Mouse (Mus musculus) midbrain, embryonic 13.5 days (tissue): Measurements from ENCODE around the gene 1110059E24Rik. TPM values are rescaled to one million over a fixed set of nuclear protein-coding genes. Genes with fewer than 3 reads are reported as not detected.
A peak's percentile ranks its signal among the peaks of the same experiment; 100 is the strongest.

ENCODE experiments used
- ATAC-seq: fragments of 200-750 bp; cut with Nextera tagmentation; 2 replicates; pipeline ENCODE4 v1.8.0; 2017; ENCODE audit warnings: mild to moderate bottlenecking, moderate TSS enrichment, moderate library complexity
- H3K27ac ChIP-seq: fragments of 300-500 bp; sonication (generic); 2 replicates; pipeline ENCODE4 v1.5.1; 2015; ENCODE audit warnings: inconsistent platforms, mild to moderate bottlenecking, moderate library complexity
- H3K27me3 ChIP-seq: fragments of 300-500 bp; sonication (generic); 2 replicates; pipeline ENCODE4 v1.6.1; 2015; ENCODE audit warnings: mild to moderate bottlenecking, inconsistent platforms
- H3K36me3 ChIP-seq: fragments of 300-500 bp; sonication (generic); 2 replicates; pipeline ENCODE4 v1.6.1; 2015; ENCODE audit warnings: mild to moderate bottlenecking, inconsistent platforms
- H3K4me1 ChIP-seq: fragments of 300-500 bp; sonication (generic); replicated peaks from 2 replicates; pipeline ENCODE4 v1.6.1; 2015; ENCODE audit warnings: inconsistent platforms
- H3K4me2 ChIP-seq: fragments of 300-500 bp; sonication (generic); replicated peaks from 2 replicates; pipeline ENCODE4 v1.6.1; 2015; ENCODE audit warnings: moderate library complexity, mild to moderate bottlenecking, inconsistent platforms
- H3K4me3 ChIP-seq: fragments of 300-500 bp; sonication (generic); replicated peaks from 2 replicates; pipeline ENCODE4 v1.5.1; 2015; ENCODE audit warnings: mild to moderate bottlenecking, inconsistent platforms
- H3K9ac ChIP-seq: fragments of 300-500 bp; sonication (generic); replicated peaks from 2 replicates; pipeline ENCODE4 v1.6.1; 2015; ENCODE audit warnings: mild to moderate bottlenecking, inconsistent platforms
- H3K9me3 ChIP-seq: fragments of 300-500 bp; sonication (generic); 2 replicates; pipeline ENCODE4 v1.6.1; 2016; ENCODE audit warnings: mild to moderate bottlenecking, inconsistent platforms
- WGBS: fragments of 180-500 bp; shearing (Covaris S2); methylation state at CpG from one replicate; pipeline ENCODE4 v1.1.7; 2015; 5-methylcytosine and 5-hydroxymethylcytosine counted together
- polyA plus RNA-seq: library from polyadenylated mRNA; unstranded; fragments of >200 nt; fragmentation: Nextera tagmentation; extraction: Ambion mirVana; gene quantifications from 2 replicates; pipeline ENCODE4 v1.2.1, GENCODE M21; 2015

1110059E24Rik gene
- 68.6 and 69.9 TPM in 2 replicates for polyA plus RNA-seq

DNA sequence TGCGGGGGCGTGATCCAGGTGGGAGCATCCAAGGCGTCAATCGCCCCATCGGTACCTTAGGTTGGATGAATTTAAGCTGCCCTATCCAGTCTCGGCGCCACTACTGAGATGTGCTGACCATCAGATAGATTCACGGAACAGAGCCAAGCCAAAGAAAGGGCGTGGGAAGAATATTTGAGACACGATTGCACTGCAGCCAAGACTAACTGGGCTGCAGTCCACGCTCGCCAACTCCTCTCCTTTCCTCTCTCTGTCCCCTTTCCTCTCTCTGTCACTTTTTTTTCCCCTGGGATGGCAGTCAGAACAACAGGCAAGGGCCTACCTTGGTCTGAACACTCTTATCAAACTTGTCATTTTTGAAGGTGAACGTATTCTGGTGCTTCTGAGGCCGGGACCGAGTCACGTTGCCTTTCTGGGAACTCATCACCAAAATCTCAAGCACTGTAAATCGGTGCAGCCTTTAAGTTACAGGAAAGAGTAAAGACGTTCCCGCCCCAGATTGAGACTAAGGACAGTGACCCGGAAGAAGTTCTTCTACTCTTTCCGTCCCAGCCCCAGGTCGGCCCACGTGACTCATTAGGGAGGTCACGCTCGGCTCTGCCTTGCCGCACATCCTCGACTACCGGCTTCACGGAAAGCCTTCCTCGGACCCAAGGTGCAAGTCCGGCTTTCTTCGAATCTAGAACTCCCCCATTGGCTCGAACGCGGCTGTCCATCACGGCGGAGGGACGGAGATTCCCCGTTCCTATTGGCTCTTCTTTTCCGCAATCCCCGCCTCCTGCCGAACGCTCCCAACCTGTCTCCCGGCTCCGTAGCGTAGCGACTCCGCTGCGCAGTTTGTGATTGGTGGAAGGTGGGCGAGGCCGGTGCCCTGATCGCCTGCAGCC lies at the start of gene 1110059E24Rik:
TSS of gene 1110059E24Rik (minus strand) at position 692 of the 887 bp plus-strand sequence.
- 4% methylated on average over 52 of the region's 52 CpGs for WGBS
- ATAC-seq: peak; percentile 100
- Histone ChIP-seq H3K27me3 (no peaks in the 10 kb centered on the region), H3K4me3 (peak within 1 kb of the TSS; percentile 84), H3K9me3 (no peaks in the 10 kb centered on the region), H3K27ac (peak within 1 kb of the TSS; percentile 99), H3K9ac (peak within 1 kb of the TSS; percentile 98), H3K36me3 (0 out of 2 replicates have a peak, but pooled peaks cover 3% of the 10 kb centered on the region), H3K4me1 (peaks cover 39% of the 10 kb centered on the region), H3K4me2 (peak within 1 kb of the TSS; percentile 87)

DNA sequence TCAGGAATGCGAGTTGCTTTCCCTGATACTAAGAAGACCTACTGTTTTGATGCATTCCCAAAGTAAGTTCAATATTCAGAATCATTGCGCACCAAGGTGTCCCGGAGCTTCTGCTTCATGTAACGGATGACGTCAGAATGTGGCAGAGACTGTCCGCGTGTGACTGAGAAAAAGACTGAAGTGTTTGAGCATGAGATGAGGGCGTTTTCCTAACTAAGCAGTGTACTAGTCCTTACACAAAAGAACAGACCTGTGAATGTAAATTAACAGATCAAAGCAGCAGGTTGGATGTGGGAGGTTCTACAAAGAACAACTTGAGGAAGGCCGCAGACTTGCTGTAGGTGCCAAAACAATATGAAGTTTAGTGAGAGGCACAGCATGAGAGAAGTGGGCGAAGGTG lies 28.2 kb upstream of the 1110059E24Rik start:
- no peak overlapping the region for H3K4me2 ChIP-seq
- H3K9me3 ChIP-seq: no peaks in the 10 kb centered on the region
- peaks cover 35% of the 10 kb centered on the region for H3K36me3 ChIP-seq
- no peak overlapping the region for H3K27ac ChIP-seq
- no peak overlapping the region for H3K4me3 ChIP-seq
- WGBS: 95% methylated on average over 10 of the region's 10 CpGs
- no peaks in the 10 kb centered on the region for H3K4me1 ChIP-seq
- H3K27me3 ChIP-seq: no peaks in the 10 kb centered on the region
- ATAC-seq: no peak
- H3K9ac ChIP-seq: no peak overlapping the region

DNA sequence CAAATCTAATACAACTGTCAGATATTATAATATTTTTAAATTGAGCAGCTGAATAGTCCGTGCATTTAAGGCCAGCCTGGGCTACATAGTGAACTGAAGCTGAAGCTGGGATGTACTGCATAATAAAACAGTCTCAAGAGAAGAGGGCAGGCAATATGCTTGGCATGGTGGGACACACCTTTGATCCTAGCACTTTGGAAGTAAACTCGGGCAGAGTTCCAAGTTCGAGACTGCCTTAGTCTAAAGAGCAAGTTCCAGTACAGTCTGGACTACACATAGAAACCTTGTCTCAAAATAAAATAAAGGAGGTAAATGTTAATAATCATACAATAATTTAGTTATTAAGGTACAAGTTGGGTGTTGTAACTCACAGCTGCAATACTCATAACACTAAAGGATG lies 27.3 kb upstream of the 1110059E24Rik start:
- no peak overlapping the region for H3K4me2 ChIP-seq
- H3K9me3 ChIP-seq: peaks cover 2% of the 10 kb centered on the region; the same call in 1 of the 2 replicates
- no peak overlapping the region for H3K27ac ChIP-seq
- peaks cover 40% of the 10 kb centered on the region for H3K36me3 ChIP-seq
- no peaks in the 10 kb centered on the region for H3K27me3 ChIP-seq
- no peak for ATAC-seq
- no peak overlapping the region for H3K9ac ChIP-seq
- no peaks in the 10 kb centered on the region for H3K4me1 ChIP-seq
- WGBS: 96% methylated on average over 3 of the region's 3 CpGs
- H3K4me3 ChIP-seq: no peak overlapping the region

DNA sequence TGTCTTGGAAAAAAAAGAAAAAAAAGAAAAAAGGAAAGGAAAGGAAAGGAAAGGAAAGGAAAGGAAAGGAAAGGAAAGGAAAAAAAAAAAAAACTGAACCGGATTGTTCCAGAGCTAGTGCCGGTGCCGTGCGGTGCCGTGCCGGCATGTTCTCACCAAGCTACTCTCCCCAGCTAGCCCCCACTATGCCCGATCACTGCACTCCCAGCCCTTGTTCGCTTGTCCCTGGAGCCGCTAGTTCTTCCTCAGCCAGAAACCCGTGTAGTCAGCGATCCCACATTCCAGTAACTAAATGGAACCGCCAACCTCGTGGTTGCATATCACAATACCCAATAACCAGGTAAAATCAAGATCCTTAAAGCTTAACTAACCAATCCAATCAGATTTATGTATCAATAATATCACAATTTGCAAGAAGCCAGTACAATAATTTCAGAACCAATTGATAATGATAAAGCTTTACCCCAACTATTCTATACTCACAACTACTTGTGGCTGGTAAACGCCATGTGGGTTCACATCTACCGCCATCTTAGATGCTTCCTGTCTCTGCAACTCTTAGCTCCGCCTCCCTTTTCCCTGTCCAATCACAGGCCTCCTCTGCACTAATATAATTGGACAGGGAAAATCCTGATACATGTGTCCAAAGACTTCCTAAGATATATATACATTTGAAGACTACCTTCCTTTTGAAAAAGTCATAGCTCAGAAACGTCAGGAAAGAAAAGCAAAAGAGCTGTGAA lies 21.7 kb upstream of the 1110059E24Rik start:
- no peak overlapping the region for H3K4me3 ChIP-seq
- no peak for ATAC-seq
- H3K27me3 ChIP-seq: no peaks in the 10 kb centered on the region
- H3K9ac ChIP-seq: no peak overlapping the region
- no peaks in the 10 kb centered on the region for H3K4me1 ChIP-seq
- 98% methylated on average over 17 of the region's 17 CpGs for WGBS
- H3K36me3 ChIP-seq: peaks cover 20% of the 10 kb centered on the region
- peaks cover 9% of the 10 kb centered on the region for H3K9me3 ChIP-seq
- H3K27ac ChIP-seq: no peak overlapping the region
- H3K4me2 ChIP-seq: no peak overlapping the region

DNA sequence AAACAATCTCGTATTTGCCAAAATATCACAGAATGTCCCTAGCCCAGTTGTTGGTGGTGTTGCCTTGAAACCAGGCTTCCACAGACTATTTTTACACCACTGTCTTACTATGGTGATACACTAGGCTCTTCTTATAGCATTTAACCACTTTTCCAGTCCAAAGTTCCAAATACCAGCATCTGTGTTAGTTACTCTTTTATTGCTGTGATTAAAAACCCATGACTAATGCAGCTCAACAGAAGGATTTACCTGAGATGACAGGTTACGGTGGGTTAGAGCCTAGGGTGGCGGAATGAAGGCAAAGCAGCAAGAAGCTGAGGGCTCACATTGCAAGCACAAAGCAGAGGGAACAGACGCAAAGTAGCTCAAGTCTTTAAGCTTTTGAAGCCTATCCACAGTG lies 16.9 kb upstream of the 1110059E24Rik start:
- no peaks in the 10 kb centered on the region for H3K4me1 ChIP-seq
- WGBS: 85% methylated on average over 4 of the region's 4 CpGs
- peaks cover 6% of the 10 kb centered on the region; the same call in 1 of the 2 replicates for H3K9me3 ChIP-seq
- H3K4me3 ChIP-seq: no peak overlapping the region
- H3K27me3 ChIP-seq: no peaks in the 10 kb centered on the region
- no peak overlapping the region for H3K27ac ChIP-seq
- peaks cover 6% of the 10 kb centered on the region; the same call in 1 of the 2 replicates for H3K36me3 ChIP-seq
- H3K4me2 ChIP-seq: no peak overlapping the region
- no peak for ATAC-seq
- no peak overlapping the region for H3K9ac ChIP-seq

DNA sequence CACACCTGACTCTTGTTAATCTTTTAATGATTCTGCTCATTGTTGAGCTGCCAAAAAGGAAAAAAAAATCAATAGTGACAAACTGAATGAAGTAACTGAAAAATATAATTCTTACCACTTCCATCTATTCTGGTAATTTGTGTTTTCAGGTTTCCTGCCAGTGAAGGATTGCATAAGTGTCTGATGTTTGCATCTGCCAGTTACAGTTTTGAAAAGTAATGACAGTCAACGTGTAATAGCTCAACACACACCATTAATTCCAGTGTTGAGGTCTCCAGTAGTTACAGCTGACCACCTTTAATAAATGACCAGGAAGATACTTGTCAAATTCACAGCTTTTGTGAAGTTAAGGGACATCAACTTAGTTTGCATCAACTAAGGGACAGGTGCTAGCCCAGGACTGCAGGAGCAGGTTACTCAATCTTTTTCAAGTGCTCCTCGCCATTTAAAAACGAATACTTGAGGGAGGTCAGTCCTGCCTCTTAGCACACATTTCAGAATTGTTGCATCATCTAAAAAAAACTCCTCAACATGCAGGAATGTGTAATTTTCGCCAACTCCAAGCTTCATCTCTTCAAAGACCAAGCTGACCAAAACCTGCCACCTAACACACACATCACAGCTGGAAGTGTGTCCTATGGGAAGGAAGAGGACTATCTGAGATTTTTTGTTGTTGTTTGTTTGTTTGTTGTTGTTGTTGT lies 11.1 kb upstream of the 1110059E24Rik start:
- no peak overlapping the region for H3K4me2 ChIP-seq
- 88% methylated on average over 4 of the region's 4 CpGs for WGBS
- no peaks in the 10 kb centered on the region for H3K27me3 ChIP-seq
- no peaks in the 10 kb centered on the region for H3K4me1 ChIP-seq
- no peak for ATAC-seq
- H3K27ac ChIP-seq: no peak overlapping the region
- H3K9me3 ChIP-seq: no peaks in the 10 kb centered on the region
- no peaks in the 10 kb centered on the region for H3K36me3 ChIP-seq
- no peak overlapping the region for H3K4me3 ChIP-seq
- no peak overlapping the region for H3K9ac ChIP-seq

DNA sequence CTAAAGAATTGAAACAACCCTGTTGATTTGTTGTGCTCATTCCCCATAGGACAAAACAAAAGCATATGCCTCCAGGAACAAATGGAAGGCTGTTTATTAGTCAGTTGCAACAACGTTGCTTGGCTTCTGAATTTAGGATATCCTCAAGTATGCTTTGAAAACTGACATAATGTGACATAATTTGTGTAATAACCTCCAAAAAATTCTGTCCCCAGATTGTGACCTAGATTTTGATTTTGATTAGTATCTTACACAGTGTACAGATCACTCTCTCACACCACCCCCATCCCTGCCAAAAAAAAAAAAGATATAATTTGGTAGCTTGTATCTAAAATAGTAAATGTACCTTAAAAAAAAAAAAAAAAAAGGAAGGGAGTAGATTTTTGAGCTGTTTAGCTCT lies 8.0 kb upstream of the 1110059E24Rik start:
- Histone ChIP-seq H3K27ac (no peak overlapping the region), H3K9ac (no peak overlapping the region), H3K27me3 (no peaks in the 10 kb centered on the region), H3K4me2 (no peak overlapping the region), H3K4me3 (no peak overlapping the region), H3K36me3 (0 out of 2 replicates have a peak, but pooled peaks cover 3% of the 10 kb centered on the region), H3K9me3 (no peaks in the 10 kb centered on the region), H3K4me1 (peaks cover 4% of the 10 kb centered on the region)
- 74% methylated on average over 1 of the region's 1 CpGs for WGBS
- ATAC-seq: no peak

DNA sequence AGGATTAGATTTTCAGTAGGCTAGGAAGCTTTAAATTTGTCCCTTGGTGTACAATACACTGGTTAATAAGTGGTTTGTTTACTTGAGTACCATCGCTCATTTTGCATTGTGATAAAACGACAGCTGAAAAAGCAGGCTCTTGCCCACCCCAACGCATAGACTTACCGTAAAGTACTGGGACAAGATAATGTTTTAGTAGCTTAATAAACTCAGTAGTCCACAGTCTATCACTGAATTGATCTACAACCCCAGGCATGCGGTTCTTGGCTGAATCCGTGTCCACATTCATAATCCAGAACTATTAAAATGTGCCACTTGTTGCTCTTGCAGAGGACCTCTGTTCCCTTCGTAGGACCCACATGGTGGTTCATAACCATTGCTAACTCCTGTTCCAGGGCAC lies 2.0 kb upstream of the 1110059E24Rik start:
- 62% methylated on average over 7 of the region's 7 CpGs for WGBS
- H3K9ac ChIP-seq: peak overlapping the region; percentile 98
- peak overlapping the region; percentile 87 for H3K4me2 ChIP-seq
- no peaks in the 10 kb centered on the region for H3K27me3 ChIP-seq
- H3K4me3 ChIP-seq: peak overlapping the region; percentile 84
- ATAC-seq: no peak
- 0 out of 2 replicates have a peak overlapping the region, but pooled peaks have one; percentile 25 for H3K27ac ChIP-seq
- peaks cover 39% of the 10 kb centered on the region for H3K4me1 ChIP-seq
- H3K36me3 ChIP-seq: 0 out of 2 replicates have a peak, but pooled peaks cover 3% of the 10 kb centered on the region
- H3K9me3 ChIP-seq: no peaks in the 10 kb centered on the region

DNA sequence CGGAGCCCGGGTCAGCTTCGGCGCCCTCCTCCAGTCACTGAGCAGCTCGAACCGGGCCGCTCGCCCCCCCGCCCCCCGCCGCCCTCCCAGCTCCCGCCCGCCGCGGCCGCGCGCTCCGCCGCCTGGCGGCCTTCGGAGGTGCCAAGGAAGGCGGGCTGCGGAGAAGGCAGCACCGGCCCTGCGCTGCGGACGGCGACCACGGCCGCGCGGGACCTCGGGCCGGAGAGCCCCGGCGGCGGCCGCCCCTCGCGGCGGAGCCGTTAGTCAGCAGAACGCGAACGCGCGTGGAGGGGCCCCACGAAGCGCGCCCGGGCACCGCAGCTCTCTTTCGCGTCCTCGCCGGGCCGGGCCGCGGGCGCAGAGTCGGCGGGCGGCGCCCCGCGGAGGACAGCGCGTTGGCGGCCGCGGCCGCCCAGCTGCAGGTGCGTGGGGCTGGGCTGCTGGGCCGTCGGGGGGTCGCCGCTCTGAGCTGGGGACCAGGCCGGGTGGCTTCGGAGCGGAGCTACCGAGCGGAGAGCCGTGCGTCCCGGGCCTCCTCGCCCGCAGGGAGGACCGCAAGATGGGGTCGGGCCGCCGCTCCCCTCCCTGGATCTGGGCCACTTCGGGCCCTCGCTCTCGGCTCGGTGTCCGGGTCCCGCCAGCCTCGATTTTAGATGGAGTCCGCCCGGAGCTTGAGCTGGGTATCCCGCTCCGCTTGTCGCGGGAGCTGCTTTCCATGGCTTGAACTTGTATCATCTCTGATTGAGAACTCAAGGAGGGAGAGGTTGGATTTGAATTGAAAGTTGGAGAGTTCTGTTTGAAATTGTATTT lies 601 bp upstream of the 1110059E24Rik start, which contains the start of gene Abhd17b:
TSS of gene Abhd17b (plus strand) at position 14 of the 810 bp plus-strand sequence.
- peak within 1 kb of the TSS; percentile 98 for H3K9ac ChIP-seq
- H3K4me1 ChIP-seq: peaks cover 39% of the 10 kb centered on the region
- H3K4me2 ChIP-seq: peak within 1 kb of the TSS; percentile 87
- H3K27me3 ChIP-seq: no peaks in the 10 kb centered on the region
- 0 out of 2 replicates have a peak, but pooled peaks cover 3% of the 10 kb centered on the region for H3K36me3 ChIP-seq
- WGBS: under 1% methylated on average over 101 of the region's 105 CpGs
- H3K9me3 ChIP-seq: no peaks in the 10 kb centered on the region
- peak; percentile 71 for ATAC-seq
- peak within 1 kb of the TSS; percentile 99 for H3K27ac ChIP-seq
- peak within 1 kb of the TSS; percentile 84 for H3K4me3 ChIP-seq

DNA sequence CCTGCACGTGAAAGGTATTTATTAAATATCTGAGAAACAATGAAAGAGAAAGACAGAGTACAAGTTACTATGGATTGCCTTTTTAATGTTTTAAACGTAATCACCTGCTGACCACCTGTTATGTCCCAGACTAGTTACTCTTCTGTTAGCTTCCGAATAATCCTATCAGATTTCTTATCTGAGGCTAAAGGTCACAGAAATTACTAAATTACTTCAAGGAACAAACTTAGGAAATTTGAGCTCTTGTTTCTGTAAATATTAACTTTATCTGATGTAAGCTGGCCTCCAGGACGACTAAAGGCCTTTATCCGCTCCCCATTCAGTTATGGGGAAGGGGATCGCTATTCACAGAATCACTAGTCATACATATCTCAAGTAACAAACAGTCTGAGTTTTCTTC lies 1.1 kb downstream of the 1110059E24Rik start:
- Histone ChIP-seq H3K9me3 (no peaks in the 10 kb centered on the region), H3K4me3 (peak overlapping the region; percentile 84), H3K27me3 (no peaks in the 10 kb centered on the region), H3K4me1 (peaks cover 39% of the 10 kb centered on the region), H3K4me2 (peak overlapping the region; percentile 87), H3K36me3 (0 out of 2 replicates have a peak, but pooled peaks cover 2% of the 10 kb centered on the region), H3K27ac (no peak overlapping the region), H3K9ac (peak overlapping the region; percentile 80)
- 53% methylated on average over 6 of the region's 6 CpGs for WGBS
- ATAC-seq: no peak

DNA sequence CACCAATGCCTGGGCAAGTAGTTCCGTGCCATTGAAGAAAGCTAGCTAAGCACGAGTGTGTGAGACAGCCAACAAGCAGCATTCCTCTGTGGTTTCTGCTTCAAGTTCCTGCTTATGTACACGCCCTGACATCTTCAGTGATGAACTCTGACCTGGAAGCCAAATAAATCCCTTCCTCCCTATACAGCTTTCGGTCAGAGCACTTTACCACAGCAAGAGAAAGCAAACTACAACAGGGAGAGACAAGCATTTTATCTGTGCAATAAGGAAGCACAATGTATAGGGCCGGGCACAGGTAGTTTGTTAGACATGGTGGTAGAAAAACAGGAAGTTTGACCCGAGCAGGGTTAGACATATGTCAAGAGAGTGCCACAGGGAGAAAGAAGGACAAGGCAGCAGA lies 6.6 kb downstream of the 1110059E24Rik start:
- Histone ChIP-seq H3K9me3 (no peaks in the 10 kb centered on the region), H3K36me3 (no peaks in the 10 kb centered on the region), H3K4me2 (no peak overlapping the region), H3K9ac (no peak overlapping the region), H3K27me3 (no peaks in the 10 kb centered on the region), H3K27ac (no peak overlapping the region), H3K4me3 (no peak overlapping the region), H3K4me1 (peaks cover 7% of the 10 kb centered on the region)
- 91% methylated on average over 6 of the region's 6 CpGs for whole genome bisulfite sequencing
- no peak for ATAC-seq
